Mouse (Mus musculus) megakaryocyte, embryonic 14.5 days (primary cell): ENCODE measurements around the gene Unc93a. TPM values are rescaled to one million over a fixed set of nuclear protein-coding genes. Genes with fewer than 3 reads are reported as not detected.
"Not testable (repeated sequence)": the region's sequence is repeated elsewhere in the genome, so short reads cannot be mapped to it uniquely, and the experiment has no call there.

ENCODE experiments used
- H3K27me3 ChIP-seq: replicated peaks from 2 replicates; pipeline ENCODE3; 2012; ENCODE audit warnings: inconsistent platforms
- H3K36me3 ChIP-seq: replicated peaks from 2 replicates; pipeline ENCODE3; 2012; ENCODE audit warnings: low read length, inconsistent platforms, mixed read lengths
- H3K4me1 ChIP-seq: 2 replicates; pipeline ENCODE4 v1.6.1; 2012; ENCODE audit warnings: inconsistent platforms
- H3K4me3 ChIP-seq: replicated peaks from 2 replicates; pipeline ENCODE3; 2012; ENCODE audit warnings: moderate library complexity, mild to moderate bottlenecking, inconsistent platforms
- H3K9me3 ChIP-seq: 2 replicates; pipeline ENCODE4 v1.6.1; 2012; ENCODE audit warnings: inconsistent platforms
- polyA plus RNA-seq: library from polyadenylated mRNA; stranded (reverse); fragments of >175 nt; gene quantifications from 2 replicates; pipeline ENCODE4 v1.2.3, GENCODE M21; 2012; ENCODE audit warnings: low replicate concordance; ENCODE audit not compliant: insufficient read depth

Gene Unc93a
- polyA plus RNA-seq: 0.55 TPM in 1 of 2 replicates, not detected in the other

- H3K4me3 ChIP-seq, H3K36me3 ChIP-seq, H3K9me3 ChIP-seq, H3K27me3 ChIP-seq, H3K4me1 ChIP-seq: not testable (repeated sequence)
Observed at GRCm38 (mm10) chr17:13131710-13132109, at the start of gene Unc93a. TSS of gene Unc93a (minus strand) at chr17:13131810.

GRCm38 (mm10) chr17:13180491-13180890 lies 48.9 kb upstream of the Unc93a start:
- H3K9me3 ChIP-seq, H3K4me1 ChIP-seq: not testable (repeated sequence)

GRCm38 (mm10) chr17:13179021-13179420 lies 47.4 kb upstream of the Unc93a start:
- H3K4me3 ChIP-seq, H3K4me1 ChIP-seq, H3K36me3 ChIP-seq, H3K27me3 ChIP-seq, H3K9me3 ChIP-seq: not testable (repeated sequence)

More at GRCm38 (mm10) chr17:13180491-13180890, 48.9 kb upstream of the Unc93a start:
- not testable (repeated sequence) for H3K27me3 ChIP-seq, H3K4me3 ChIP-seq, H3K36me3 ChIP-seq

GRCm38 (mm10) chr17:13177796-13178195 lies 46.2 kb upstream of the Unc93a start:
- H3K4me3 ChIP-seq, H3K4me1 ChIP-seq, H3K36me3 ChIP-seq, H3K27me3 ChIP-seq, H3K9me3 ChIP-seq: not testable (repeated sequence)

- not testable (repeated sequence) for H3K36me3 ChIP-seq, H3K27me3 ChIP-seq, H3K9me3 ChIP-seq, H3K4me1 ChIP-seq, H3K4me3 ChIP-seq
Observed at GRCm38 (mm10) chr17:13175609-13176008, 44.0 kb upstream of the Unc93a start.

GRCm38 (mm10) chr17:13174029-13174428 lies 42.4 kb upstream of the Unc93a start:
- not testable (repeated sequence) for H3K4me1 ChIP-seq, H3K4me3 ChIP-seq, H3K9me3 ChIP-seq, H3K36me3 ChIP-seq, H3K27me3 ChIP-seq

- not testable (repeated sequence) for H3K27me3 ChIP-seq, H3K9me3 ChIP-seq, H3K4me1 ChIP-seq, H3K36me3 ChIP-seq, H3K4me3 ChIP-seq
Observed at GRCm38 (mm10) chr17:13173578-13173977, 42.0 kb upstream of the Unc93a start.

- H3K9me3 ChIP-seq, H3K4me3 ChIP-seq, H3K36me3 ChIP-seq, H3K4me1 ChIP-seq, H3K27me3 ChIP-seq: not testable (repeated sequence)
Observed at GRCm38 (mm10) chr17:13146128-13146527, 14.5 kb upstream of the Unc93a start.

- not testable (repeated sequence) for H3K4me1 ChIP-seq, H3K27me3 ChIP-seq, H3K4me3 ChIP-seq, H3K36me3 ChIP-seq, H3K9me3 ChIP-seq
Observed at GRCm38 (mm10) chr17:13144580-13145215, 13.1 kb upstream of the Unc93a start.

- not testable (repeated sequence) for H3K36me3 ChIP-seq, H3K4me3 ChIP-seq, H3K9me3 ChIP-seq, H3K4me1 ChIP-seq, H3K27me3 ChIP-seq
Observed at GRCm38 (mm10) chr17:13142665-13143064, 11.1 kb upstream of the Unc93a start.

- H3K4me3 ChIP-seq, H3K27me3 ChIP-seq, H3K9me3 ChIP-seq, H3K36me3 ChIP-seq, H3K4me1 ChIP-seq: not testable (repeated sequence)
Observed at GRCm38 (mm10) chr17:13135356-13135755, 3.7 kb upstream of the Unc93a start.

GRCm38 (mm10) chr17:13132352-13132751 lies 742 bp upstream of the Unc93a start:
- H3K4me3 ChIP-seq, H3K9me3 ChIP-seq, H3K36me3 ChIP-seq, H3K27me3 ChIP-seq, H3K4me1 ChIP-seq: not testable (repeated sequence)

- not testable (repeated sequence) for H3K4me3 ChIP-seq, H3K27me3 ChIP-seq, H3K36me3 ChIP-seq, H3K9me3 ChIP-seq, H3K4me1 ChIP-seq
Observed at GRCm38 (mm10) chr17:13129737-13130465, 1.7 kb downstream of the Unc93a start.

- not testable (repeated sequence) for H3K4me3 ChIP-seq, H3K36me3 ChIP-seq, H3K27me3 ChIP-seq, H3K4me1 ChIP-seq, H3K9me3 ChIP-seq
Observed at GRCm38 (mm10) chr17:13129324-13129723, 2.3 kb downstream of the Unc93a start.

- not testable (repeated sequence) for H3K4me1 ChIP-seq, H3K9me3 ChIP-seq, H3K4me3 ChIP-seq, H3K27me3 ChIP-seq, H3K36me3 ChIP-seq
Observed at GRCm38 (mm10) chr17:13124241-13124640, 7.4 kb downstream of the Unc93a start.

- H3K27me3 ChIP-seq, H3K4me1 ChIP-seq, H3K9me3 ChIP-seq, H3K4me3 ChIP-seq, H3K36me3 ChIP-seq: not testable (repeated sequence)
Observed at GRCm38 (mm10) chr17:13123308-13124038, 8.1 kb downstream of the Unc93a start.
